Mouse (Mus musculus) myocyte (in vitro differentiated cells): ENCODE results near the gene Trit1.

Experiments used
- E2F4 ChIP-seq: IDR thresholded peaks from one replicate; pipeline ENCODE4 v1.6.1; 2011; ENCODE audit warnings: mild to moderate bottlenecking, control low read depth, moderate library complexity; ENCODE audit not compliant: insufficient read depth
- MAX ChIP-seq: IDR thresholded peaks from one replicate; pipeline ENCODE4 v1.6.1; 2011; ENCODE audit warnings: low read depth, mild to moderate bottlenecking, control low read depth
- MYOD1 ChIP-seq, 3 experiments: IDR thresholded peaks; one replicate each; pipeline ENCODE4 v1.6.1; 2011; ENCODE audit warnings: control low read depth in 2 of 3, low read depth in 2 of 3, mild to moderate bottlenecking in 2 of 3, moderate library complexity in 1 of 3; ENCODE audit not compliant: insufficient read length in 2 of 3, control insufficient read depth in 1 of 3
- POLR2A ChIP-seq: IDR thresholded peaks from one replicate; pipeline ENCODE4 v1.6.1; 2011; ENCODE audit warnings: low read depth, mild to moderate bottlenecking, control low read depth, moderate library complexity; ENCODE audit not compliant: insufficient read length
- SRF ChIP-seq: IDR thresholded peaks from one replicate; pipeline ENCODE4 v1.6.1; 2011; ENCODE audit warnings: low read depth; ENCODE audit not compliant: control insufficient read depth, insufficient read length
- TCF12 ChIP-seq: IDR thresholded peaks from one replicate; pipeline ENCODE4 v1.6.1; 2011; ENCODE audit warnings: mild to moderate bottlenecking, control low read depth; ENCODE audit not compliant: poor library complexity, insufficient read depth, severe bottlenecking
- USF1 ChIP-seq: IDR thresholded peaks from one replicate; pipeline ENCODE4 v1.6.1; 2011; ENCODE audit warnings: low read depth, mild to moderate bottlenecking, control low read depth, moderate library complexity

DNA sequence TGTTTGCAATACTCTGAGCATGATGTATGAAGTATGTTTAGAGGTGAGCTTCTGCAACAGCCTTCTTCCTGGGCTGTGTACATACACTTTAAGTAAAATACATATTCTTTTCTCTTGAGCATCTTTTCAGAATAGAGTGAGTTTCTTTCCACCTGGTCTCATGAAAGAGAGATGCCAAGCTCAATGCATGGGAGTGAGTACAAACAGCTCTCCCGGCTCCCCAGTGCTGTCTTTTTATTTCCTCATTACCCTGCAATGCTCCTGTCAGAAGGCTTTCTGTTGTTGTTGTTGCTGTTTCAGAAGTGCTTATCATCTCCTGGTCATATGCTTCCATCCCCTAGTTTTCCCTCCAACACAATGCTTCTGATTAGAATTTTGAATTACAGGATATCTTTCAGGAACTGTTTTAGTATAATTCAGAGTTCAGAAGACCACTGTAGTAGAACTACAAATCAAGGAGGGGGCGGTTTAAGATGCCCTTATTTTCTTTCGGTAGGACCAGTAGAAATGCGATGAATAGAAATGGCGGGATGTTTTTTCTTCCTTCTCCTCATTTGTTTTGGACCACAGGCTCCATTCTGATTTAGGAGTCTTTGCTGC is 3.0 kb upstream of the Trit1 start:
- TF ChIP-seq POLR2A: no peak
- no peak for TF ChIP-seq USF1
- no peak for TF ChIP-seq MAX
- no peak for TF ChIP-seq MYOD1 (IDR thresholded peaks at IDR 0.05; ENCODE audit: control insufficient read depth in 1 of 3, insufficient read length in 2 of 3, low read depth in 2 of 3)
- TF ChIP-seq TCF12: no peak
- TF ChIP-seq E2F4: no peak
- TF ChIP-seq SRF: no peak
